Mouse (Mus musculus) cerebellum, adult (tissue): ENCODE measurements at regions not wholly inside any gene's neighbourhood (a gene's known extent, or its start where the extent isn't known, plus 50 kb on each side); places are given as distances from the start of the nearest gene placed in this dataset.

Experiments used
- ATAC-seq: cut with Nextera tagmentation; 2 replicates; pipeline ENCODE4 v1.9.2; 2017; ENCODE audit warnings: mild to moderate bottlenecking, moderate library complexity, mixed read lengths; ENCODE audit not compliant: insufficient number of reproducible peaks, low FRiP score, low TSS enrichment

DNA sequence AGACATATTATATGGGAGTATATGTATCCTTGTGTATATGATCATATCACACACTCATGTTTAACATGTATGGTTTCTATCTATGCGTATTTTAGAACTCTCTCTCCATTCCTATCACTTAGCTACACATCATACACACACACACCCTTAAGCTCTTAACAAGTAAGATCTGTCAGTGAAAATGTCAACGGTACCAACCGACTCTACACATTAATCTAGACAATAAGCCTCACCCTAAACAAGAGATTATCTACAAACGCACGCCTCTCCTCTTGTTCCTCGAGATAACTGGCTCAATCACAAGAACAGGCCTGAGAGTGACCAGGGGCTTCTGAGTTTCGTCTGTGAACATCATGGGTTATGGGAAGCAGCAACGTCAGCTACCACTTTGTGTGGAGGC lies 201.9 kb upstream of the Klf3 start:
- ATAC-seq: no peak

DNA sequence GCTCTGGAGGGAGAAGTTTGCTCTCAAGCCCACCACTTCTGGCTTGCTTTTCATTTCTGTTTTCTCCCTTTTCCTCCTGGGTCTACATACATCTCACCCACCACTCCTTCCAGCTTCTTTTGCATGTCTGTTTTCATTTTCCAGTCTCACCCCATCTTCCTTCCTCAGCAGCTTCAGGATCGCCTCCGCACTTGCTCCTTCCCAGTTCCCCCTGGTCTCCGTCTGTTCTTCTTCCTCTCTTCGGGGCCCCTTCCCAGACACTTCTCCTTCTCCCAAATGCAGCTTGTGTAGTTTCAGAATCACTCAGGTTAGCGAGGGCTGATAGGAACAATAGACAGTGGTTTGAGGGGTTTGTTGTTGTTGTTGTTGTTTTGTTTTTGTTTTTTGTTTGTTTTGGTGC lies 201.4 kb upstream of the Klf3 start:
- ATAC-seq: no peak

DNA sequence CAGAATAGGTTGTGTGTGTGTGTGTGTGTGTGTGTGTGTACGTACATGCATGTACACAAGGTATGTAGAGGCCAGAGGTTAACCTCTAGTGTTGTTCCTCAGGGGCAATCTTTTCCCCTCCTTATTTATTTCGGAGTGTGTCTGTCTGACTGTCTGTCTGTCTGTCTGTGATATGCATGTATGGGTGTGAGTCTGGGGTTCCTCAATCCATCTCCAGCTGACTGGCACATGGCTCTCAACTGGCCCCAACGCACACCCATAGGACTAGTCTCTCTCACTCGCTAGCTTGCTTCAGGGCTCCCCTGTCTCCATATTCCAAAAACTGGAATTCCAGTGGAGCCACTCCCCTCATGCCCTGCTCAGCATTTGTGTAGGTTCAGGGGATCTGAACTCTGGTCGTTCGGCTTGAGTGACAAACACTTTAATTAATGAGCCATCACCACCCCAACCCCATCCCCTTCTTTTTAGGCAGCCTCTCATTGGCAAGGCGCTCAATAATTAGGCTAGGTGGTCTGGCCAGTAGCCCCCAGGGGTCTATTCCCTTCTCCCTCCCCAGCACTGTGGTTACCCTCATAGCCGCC lies 200.7 kb upstream of the Klf3 start:
- no peak for ATAC-seq

DNA sequence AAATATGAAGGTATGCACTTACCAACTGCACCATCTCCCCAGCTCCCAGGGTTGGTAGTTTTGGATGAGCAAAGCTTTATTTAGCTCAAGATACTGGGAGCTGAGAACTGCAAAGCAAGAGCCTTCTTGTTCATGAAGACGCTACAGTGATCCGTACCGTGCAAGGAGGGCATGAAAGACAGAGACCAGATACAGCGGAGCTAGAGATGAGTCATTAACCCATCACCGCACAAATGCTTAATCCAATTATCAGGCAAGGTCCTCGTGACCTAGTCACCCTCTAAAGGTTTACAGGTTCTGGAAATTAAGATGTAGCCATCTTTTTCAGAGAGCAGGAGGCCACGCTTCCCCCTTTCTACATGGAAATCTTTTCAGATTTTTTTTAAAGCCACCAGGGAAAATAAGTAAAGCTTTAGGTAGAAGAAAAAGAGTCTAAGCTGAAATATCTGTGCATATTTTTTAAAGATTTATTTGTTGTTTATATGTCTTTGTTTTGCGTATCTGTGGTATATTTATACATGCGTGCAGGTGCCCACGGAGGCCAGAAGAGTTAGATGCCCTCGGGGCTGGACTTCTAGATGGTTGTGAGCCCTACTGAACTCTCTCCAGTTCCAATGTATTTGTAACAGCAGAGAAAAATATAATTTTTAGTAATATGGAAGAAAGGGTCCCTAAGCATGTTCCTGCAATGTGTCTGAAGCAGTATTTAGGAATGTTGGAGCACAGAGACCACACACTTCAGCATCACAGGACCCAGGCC lies 200.0 kb upstream of the Klf3 start:
- no peak for ATAC-seq

DNA sequence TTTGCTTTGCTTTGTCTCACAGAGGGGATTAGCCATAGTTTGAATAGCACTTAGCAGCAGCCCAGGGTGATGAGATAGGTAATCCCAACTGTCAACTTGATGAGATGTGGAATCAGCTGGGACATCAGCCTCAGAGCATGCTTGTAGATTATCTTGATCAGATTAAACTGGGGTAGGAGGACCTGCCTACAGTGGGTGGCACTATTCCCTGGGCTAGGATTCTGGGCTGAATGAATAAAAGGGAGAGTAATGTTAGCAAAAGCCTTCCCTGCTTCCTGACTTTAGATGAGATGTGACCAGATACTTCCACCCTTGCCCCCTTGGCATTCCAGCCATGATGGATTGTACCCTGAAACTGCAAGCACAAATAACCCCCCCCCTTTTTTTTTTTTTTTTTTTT lies 198.0 kb upstream of the Klf3 start:
- no peak for ATAC-seq

DNA sequence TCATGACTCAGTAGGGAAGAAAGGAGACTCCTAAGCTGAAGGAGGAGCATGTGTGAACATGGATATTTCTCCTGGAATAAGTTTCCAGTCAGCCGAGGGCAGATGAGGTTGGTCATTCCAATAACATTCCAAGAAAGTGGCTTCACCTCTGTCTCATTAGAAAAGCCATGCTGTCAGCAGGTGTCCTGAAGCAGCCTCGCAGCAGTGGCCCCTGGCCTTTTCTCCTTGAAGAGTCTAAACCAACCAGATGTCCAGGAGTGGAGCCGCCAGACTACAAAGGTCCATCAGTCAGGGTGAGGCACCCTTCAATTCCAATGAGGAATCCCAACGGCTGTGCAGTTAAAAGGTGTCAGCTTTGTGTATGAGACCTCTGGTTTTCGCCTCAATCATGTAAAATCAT lies 197.2 kb upstream of the Klf3 start:
- no peak for ATAC-seq

DNA sequence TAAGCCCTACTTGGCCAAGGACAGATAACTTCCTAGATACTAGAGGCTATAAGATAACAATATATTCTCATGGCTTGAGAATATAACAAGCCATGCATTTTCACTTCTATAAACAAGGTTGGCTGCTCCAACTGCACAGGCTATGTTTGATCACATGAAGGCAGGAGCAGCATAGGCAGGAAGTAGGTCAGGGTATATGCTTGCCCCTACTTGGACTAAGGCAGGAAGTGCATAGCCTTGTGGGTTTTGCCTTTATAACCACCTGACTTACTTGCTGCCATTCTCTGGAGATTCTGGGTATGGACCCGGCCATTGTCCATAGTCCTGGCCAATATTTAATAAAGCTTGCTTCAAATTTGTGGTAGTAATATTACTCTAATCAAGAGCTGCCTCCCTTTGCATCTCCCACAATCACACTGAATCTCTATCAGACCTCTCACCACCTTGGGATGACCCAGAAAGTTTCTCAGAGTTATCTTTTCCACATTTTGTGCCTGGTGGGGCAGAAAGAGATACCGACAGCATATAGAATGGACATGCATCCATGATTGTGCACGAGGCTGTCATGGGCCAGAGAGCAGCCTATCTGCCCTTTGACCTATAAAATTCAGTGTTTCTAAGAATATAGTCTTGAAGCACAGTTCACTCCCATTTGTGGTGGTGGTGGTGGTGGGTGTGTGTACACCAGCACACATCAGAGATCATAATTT lies 193.7 kb upstream of the Klf3 start:
- no peak for ATAC-seq

DNA sequence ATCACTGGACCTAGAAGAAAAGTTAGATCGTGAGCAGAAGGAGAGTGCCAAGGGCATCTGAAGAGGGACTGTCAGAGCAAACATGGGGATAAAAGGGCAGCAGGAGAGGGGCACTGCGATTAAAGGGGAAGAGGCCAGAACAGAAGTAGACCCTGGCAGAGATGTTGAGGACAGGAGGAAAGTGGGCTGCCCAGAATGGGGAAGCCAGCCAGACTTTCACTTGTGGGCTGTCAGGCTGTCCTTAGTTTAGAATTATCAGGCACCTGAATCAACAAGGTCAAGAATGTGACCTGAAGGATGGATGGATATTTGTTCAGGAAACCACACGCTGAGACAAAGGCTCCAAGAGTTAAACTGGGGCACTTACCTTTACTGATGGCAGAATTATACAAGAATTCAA lies 193.0 kb upstream of the Klf3 start:
- ATAC-seq: no peak

DNA sequence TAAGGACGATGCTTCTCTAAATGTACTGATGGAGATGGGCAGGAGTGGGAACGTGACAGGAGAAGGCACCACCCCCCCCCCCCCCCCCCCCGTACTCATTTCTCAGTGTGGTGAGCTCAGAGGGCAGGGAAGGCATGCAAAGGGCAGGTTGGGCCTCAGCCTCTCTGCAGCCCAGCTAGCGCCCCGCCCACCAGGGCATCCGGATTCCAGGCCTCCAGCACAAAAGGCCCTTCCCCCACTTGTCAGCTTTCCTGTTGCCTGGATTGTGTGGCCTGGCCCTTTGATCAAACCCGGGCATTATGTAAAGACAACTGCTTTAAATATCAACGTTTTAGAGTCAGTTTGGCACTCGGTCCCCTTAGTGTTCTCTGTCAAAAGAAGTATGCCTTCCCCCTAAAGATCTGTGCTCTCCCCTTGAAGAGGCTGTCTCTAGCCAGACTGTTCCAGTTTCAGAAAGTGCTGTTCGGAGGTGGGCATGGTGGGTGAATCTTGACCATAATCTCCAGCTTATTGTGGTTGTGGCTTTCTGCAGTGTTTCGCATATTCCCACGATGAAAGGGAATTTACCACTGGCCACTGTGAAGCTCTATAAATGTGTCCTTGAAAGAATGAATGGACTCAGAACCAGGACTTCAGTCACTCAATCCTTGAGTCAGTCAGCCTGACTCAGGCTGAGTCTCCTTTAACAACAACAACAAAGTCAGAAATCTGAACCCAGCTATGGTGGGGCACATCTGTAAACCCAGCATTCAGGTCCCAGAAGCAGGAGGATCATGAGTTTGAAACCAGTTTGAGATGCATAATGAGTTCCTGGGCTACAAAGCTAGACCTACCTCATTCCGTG lies 192.4 kb upstream of the Klf3 start:
- no peak for ATAC-seq

DNA sequence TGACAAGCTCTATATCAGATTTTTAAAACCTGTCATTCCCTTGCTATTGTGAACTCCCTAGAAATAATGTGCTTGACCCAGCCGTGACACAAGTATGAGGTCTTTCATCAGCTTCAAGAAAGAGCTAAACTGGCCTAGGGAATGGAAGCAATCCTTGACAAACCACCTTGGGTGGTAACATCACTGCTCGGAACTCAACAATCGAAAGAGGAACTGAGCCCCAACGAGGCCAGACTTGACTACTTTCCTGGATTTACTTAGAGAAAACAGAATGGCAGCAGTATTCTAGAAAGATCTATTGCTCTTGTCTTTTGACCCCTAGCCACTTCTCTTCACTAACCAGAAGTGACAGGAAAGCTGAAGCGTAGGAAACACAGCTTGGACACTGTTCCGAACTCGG lies 191.2 kb upstream of the Klf3 start:
- no peak for ATAC-seq

DNA sequence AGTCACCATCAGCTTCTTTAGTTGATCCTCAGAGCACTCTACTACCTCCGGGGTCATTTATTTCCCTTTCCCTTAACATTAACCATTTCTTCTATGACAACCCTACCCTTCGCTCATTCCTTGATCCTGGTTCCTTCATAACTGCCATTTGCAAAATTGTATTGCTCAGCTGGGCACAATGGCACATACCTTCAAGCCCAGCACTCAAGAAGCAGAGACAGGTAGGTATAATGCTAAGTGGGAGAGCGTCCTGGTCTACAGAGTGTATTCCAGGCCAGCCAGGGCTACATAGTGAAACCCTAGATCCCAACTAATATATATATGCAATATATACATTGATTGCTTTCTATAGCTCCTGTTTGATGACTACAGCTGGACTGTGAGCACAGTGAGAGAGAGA lies 189.5 kb upstream of the Klf3 start:
- no peak for ATAC-seq

DNA sequence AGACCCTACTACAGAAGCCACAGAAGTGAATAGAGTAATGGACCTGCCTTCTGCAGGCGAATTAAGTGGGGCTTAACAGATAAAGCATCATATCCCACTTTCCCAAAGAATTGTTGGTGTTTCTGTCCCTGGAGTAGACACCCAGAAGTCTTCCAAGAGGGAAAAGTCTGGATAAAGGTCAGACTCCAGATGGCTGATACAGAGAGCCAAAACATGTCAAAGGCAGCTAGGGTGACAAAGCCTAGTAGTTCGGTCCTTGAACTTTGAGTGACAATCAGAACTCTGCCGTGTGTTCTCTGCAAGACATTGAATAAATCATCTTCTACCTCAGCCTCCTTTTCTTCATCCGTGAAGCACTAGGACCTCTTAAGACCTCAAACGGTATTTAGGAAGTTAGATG lies 185.1 kb upstream of the Klf3 start:
- ATAC-seq: no peak

DNA sequence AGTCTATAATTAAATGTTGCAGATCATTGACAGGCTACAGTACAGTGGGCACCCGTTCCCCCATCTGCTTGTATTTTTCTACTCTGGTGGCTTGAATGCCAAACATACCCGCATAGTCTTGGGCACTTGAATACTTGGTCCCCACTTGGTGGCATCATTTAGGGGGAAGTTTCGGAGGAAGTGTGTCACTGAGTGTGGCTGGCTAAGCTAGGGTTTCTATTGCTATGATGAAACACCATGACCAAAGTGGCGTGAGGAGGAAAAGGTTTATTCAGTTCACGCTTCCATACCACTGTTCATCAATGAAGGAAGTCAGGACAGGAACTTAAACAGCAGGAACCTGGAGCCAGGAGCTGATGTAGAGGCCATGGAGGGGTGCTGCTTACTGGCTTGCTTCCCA lies 183.4 kb upstream of the Klf3 start:
- no peak for ATAC-seq

DNA sequence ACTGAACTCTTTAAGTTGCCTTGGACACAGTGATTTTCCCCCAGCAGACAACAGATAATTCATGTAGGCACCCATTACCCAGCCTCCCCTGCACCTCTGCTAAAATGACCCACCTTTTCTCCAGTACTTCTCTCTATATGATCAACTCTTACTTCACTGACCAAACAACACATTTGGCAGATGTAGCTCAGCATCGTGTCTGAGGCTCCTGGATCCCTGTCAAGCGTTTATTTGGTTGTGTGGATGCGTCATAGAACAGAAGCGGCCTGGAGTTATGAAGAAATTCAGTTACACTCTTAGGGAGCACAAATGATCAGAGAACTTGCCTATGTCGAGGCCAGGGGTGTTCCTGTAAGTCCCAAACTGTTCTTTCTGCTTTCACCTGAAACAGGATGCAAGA lies 182.5 kb upstream of the Klf3 start:
- no peak for ATAC-seq

DNA sequence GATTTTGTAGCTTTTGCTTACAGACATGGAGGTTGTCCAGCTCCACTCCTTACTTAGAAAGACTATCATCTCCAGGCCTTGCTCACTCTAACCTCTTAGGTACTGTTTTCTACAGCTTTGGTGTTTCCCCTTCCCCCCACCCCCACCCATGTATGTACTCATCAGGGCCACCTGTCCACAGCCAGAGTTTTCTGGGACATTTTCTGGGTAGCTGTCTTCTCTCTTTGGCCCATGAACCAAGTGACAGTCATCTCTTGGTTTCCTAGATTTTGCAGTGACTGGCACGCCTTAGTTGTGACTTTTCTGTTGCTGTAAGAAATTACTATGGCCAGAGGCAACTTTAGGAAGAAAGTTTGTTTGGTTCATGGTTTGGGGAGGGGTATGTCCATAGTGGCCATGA lies 181.8 kb upstream of the Klf3 start:
- ATAC-seq: no peak

DNA sequence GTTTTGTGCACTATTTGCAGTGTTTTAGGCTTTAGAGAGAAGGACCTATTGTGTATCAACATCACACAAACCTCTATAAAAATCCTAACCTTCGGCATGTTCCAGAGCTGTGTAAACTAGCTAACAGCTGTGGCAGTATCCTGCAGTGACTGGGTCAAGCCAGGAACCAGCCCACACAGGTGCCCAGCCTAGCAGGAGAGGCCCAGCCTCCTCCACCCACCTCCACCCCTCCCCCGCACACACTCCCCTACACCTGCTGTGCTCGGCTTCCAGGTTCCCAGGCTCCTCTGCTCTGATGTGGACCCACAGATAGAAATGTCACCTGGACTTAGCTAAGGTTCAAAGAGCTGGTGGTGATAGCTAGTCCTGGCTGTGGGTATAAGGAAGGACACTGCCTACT lies 179.5 kb upstream of the Klf3 start:
- ATAC-seq: no peak

DNA sequence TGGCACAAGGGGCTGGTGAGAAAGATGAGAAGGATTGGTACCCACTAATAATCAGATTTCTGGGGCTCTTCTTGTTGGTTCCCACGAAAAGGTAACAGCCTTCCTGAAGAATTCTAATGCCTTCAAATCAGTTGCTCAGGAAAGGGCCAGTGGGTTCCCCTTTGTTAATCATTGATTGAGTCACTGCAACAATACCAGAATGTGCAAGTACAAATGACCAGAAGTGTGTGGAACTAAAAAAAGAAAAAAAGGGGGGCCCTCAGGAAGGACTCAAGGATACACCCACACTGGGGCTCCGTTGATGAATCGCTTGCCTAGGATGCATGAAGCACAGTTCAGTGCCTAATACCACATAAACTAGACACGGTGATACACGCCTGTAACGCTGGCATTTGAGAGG lies 179.0 kb upstream of the Klf3 start:
- ATAC-seq: no peak

DNA sequence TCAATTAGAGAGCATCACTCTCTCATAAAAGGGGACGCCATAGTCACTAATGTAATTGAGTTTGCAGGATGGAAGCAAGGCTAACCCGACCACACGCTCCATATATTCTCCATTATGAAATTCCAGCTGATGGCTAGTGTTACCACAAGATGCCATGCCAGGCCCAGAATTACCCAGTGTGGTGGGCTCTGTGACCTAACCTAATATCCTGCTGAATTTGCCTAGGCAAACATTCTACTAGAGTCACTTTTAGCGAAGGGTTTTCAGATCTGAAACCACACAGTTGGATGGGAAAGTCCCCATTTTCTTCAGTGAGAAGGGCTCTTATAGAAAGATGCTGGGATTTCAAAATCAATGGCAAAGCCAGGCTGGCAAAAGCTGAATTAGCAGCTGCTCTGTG lies 177.8 kb upstream of the Klf3 start:
- no peak for ATAC-seq

DNA sequence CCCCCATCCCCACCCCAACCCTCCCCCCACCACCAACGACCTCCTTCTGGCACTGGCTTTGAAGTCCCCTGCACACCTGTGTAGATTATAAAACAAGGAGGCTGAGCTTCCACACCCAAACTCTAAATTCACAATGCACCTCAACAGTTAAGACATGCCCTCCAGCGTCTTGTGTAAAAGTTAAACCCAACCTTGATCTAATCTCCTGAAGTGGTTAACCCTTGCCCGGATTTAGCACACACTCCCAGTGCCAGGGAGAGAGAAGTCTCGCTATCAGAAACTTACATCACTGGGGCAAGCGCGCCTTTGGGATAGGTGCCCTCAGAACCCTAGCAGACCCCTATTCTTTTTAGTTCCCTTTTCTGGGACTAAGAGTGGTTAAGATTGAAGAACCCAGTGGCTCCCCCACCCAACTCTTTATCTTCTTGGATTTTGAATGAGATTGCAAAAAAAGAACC lies 177.3 kb upstream of the Klf3 start:
- no peak for ATAC-seq

DNA sequence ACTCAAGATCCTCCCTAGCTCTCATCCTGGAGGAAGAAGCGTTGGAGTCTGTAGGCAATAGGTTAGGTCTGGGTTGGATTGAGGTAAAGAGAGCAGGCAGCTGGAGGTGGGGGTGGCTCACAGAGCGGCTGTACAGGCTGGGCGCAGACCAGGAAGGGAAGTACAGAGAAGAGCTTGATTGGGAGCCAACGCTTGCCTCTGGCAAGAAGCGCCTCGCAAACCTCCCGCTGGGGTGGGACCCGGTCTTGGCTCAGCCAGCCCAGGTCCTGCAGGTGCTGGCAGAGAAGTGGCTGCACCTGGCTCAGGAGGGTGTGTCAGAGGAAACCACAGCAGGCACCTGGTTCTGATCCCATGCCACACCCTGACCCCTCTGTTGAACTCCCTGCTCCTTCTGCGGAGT lies 176.8 kb upstream of the Klf3 start:
- no peak for ATAC-seq

DNA sequence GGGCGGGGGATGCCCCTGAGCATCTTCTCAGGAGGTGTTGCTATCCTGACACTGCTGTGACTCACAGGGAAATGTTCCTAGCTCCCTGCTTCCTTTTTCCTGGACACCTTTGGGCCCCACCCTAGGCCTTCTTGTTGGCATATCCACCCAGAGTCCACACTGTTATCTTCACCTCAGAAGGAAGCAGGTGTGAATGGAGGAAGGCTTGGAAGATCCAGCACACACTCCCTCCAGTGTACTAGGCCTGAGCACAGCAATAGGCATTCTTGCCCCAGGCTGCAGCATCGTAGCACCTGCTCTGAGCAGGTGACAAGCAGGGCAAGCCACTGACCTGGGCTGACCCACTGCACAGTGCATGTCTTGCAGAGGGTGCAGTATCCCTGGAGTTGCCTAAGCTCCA lies 172.6 kb upstream of the Klf3 start:
- ATAC-seq: no peak
